Mouse (Mus musculus) kidney, postnatal 14 days (tissue): Measurements from ENCODE around the gene Hba-x.
"Not testable (repeated sequence)": the region's sequence is repeated elsewhere in the genome, so short reads cannot be mapped to it uniquely, and the experiment has no call there.

Experiments used
- DNase-seq: peaks from one replicate; pipeline ENCODE4 v3.0.0; 2022; ENCODE audit warnings: mixed read lengths

Gene Hba-x

DNA sequence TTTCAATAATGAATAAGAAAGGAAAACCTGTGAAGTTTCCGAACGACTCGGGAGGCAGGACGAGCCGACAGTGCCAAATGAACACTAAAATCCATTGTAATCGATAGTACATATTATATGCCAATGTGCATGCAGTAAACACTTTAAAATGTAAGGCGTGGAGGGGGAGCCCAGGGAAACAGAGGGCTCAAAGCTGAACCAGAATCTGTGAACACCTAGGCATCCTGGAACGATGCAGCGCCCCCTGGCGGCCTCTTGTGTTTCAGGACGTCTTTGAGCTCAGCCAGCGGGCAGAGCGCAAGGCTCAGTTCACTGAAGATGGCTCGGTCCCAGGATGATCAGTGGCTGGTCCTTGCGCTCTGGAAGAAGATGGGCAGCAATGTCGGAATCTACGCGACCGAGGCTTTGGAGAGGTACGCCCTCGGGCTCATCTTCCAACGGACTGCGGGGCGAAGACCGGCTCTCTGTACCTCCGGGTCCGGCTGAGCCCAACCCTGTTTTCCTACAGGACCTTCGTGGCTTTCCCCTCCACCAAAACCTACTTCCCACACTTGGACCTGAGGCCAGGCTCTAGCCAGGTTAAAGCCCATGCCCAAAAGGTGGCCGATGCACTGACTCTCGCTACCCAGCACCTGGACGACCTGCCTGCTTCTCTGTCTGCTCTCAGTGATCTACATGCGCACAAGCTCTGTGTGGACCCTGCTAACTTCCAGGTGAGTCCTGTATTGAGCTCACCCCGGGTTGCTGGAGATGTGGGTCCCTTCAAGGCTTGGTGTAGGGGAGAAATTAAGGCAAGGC, 10.7 kb downstream of the Hba-x start, which contains the start of gene Hbq1b:
Gene Hbq1b, plus strand, starts transcription at position 271 of the 798 bp plus-strand sequence.
- DNase-seq = peak; percentile 84

DNA sequence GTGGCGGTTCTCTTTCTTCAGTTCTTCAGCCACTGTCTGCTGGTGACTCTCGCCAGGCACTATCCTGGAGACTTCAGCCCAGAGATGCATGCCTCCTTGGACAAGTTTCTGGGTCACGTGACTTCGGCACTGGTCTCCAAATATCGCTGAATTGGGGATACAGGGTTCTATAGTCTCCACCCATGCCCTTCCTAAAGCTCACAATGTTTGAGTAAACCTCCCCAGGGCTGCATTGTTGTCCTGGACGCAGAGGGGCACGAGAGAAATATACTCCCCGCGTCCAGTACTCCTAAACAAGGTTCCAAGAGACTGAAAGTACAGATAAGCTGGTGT, 11.3 kb downstream of the Hba-x start:
- no peak for DNase-seq

DNA sequence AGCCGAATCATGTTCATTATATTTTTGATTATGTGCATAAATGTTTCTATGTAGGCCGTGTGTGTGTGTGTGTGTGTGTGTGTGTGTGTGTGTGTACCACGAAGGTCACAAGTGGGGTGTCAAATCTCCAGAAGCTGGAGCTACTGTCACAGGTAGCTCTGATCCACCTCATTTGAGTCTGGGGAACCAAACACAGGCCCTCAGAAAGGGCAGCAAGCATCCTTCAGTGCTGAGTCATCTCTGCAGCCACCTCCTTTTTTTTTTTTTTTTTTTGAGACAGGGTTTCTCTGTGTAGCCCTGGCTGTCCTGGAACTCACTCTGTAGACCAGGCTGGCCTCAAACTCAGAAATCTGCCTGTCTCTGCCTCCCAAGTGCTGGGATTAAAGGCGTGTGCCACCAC, 16.6 kb downstream of the Hba-x start:
- DNase-seq = not testable (repeated sequence)

DNA sequence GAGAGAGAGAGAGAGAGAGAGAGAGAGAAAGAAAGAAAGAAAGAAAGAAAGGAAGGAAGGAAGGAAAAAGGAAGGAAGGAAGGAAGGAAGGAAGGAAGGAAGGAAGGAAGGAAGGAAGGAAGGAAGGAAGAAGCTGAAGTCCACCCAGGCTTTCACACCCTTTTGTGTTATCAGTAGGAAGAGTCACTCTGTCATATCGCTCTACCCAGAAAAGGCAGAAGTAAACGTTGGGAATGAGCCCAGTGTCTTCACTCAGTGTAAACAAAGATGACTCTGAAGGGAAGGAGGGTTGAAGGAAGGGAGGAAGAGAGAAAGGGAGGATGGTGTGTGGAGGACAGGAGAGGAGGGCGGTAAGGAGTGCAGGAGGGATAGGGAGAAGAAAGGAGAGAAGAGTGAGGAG, 17.3 kb downstream of the Hba-x start:
- DNase-seq = not testable (repeated sequence)

DNA sequence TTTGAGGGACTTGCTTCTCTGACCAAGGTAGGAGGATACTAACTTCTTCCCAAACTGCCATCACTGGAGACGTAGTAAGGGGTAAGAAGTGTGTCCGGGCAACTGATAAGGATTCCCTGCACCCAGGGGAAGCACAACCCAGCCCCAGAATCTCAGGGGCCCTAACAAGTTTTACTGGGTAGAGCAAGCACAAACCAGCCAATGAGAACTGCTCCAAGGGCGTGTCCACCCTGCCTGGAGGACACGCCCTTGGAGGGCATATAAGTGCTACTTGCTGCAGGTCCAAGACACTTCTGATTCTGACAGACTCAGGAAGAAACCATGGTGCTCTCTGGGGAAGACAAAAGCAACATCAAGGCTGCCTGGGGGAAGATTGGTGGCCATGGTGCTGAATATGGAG, 20.0 kb downstream of the Hba-x start, which contains the start of gene Hba-a2:
Gene Hba-a2, plus strand, starts transcription at position 287 of the 400 bp plus-strand sequence.
- DNase-seq = not testable (repeated sequence)

DNA sequence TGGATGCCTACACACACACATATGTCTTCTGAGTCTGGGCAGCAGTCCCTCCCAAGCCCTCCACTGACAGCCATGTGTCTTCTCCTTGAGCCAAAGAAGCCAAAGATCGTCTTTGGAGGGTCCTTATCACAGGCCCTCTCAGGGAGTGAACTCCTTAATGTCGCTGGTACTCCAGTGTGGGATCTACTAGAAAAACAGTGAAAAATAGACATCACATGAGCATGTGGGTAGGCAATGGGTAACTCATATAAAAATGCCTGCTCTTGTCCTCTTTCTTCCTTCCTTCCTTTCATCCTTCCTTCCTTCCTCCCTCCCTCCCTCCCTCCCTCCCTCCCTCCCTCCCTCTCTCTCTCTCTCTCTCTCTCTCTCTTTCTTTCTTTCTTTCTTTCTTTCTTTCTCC, 21.2 kb downstream of the Hba-x start:
- DNase-seq = not testable (repeated sequence)

GRCm38 (mm10) chr11:32297866-32298531, 21.8 kb downstream of the Hba-x start:
- no peak for DNase-seq

- no peak for DNase-seq
These were observed 22.3 kb downstream of the Hba-x start for GRCm38 (mm10) chr11:32298532-32298918.

- peak; percentile 69 for DNase-seq
These were observed 23.7 kb downstream of the Hba-x start, which contains the start of gene Hbq1a for GRCm38 (mm10) chr11:32299865-32300264. Gene Hbq1a (plus strand): TSS chr11:32300069.

- no peak for DNase-seq
These were observed 24.4 kb downstream of the Hba-x start for GRCm38 (mm10) chr11:32300279-32301267.

- no peak for DNase-seq
These were observed 25.3 kb downstream of the Hba-x start for GRCm38 (mm10) chr11:32301506-32301905.

GRCm38 (mm10) chr11:32302824-32303419, 26.7 kb downstream of the Hba-x start:
- DNase-seq = no peak

- no peak for DNase-seq
These were observed 27.3 kb downstream of the Hba-x start for GRCm38 (mm10) chr11:32303455-32303854.

GRCm38 (mm10) chr11:32307006-32307405, 30.8 kb downstream of the Hba-x start:
- no peak for DNase-seq

GRCm38 (mm10) chr11:32309446-32309845, 33.2 kb downstream of the Hba-x start:
- no peak for DNase-seq

DNA sequence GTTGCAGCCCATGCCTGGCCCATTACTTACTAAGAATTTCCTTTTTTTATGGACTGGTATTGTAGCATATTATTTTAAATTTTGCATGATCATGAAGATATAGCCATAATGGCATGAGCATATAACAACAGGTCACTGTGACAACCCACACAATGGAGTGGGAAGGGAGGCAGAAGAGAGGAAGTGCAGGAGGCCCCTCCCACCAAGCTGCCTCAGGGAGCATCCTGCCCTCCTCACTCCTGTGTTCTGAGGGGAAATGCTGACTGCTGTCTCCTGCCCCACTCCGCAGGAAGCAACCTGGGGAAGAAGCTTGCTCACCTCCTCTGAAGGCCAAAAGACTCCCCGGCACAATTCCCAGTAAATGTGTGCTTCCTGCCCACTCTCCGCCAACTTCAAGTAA, 33.7 kb downstream of the Hba-x start:
- no peak for DNase-seq

GRCm38 (mm10) chr11:32316009-32316408, 39.8 kb downstream of the Hba-x start:
- no peak for DNase-seq

DNA sequence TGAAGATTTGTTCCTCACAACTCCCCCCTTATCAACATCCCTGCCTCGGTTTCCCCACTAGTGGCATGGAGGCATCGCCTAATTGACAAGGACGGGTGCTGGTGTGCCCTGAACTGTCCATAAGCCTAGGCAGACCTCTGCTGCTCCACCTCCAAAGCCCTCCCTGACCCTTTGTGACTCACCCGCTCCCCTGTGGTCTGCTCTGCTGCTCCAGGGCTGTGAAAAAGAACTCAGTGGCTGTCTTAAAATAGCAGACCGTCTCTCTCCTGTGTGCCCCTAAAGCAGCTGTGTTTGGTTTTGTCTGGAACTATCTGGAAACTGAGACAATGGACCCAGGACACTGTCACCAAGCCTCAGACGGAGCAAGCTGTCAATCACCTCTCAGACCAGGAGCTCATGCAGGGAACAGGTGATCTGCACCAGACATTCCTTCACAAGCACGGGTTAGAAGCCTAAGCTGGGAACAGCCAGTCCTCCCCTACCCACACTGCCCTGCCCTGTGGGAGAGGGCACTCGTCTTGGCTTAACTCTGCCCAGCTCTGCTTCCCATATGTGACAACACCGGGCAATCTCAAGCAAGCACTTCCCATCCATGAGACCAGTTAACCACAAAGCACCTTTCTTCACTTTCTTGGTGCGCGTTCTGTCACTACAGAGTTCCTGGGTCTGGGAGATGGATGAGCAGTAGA, 44.5 kb downstream of the Hba-x start:
- DNase-seq = no peak

DNA sequence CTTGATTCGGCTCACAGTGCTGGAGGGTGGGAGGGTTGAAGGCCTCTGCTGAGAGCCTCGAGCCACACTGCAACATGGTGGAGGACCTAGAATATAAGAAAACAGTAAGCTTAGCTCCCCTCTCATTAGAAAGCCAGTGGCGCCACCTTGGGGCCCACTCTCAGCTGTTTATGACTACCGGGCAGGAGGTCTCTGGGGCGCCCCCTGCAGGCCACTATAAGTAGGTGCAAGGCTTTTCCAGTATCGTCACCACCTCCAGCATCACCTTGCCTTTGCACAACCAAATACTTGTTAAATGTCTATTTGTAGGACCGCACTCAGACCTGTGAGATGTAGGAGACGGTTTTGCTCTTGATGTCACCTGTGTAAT, 45.0 kb downstream of the Hba-x start:
- DNase-seq = peak; percentile 74

- DNase-seq = peak; percentile 91
These were observed 48.4 kb downstream of the Hba-x start for GRCm38 (mm10) chr11:32324609-32325008.
